Mouse (Mus musculus) lung, embryonic 16.5 days (tissue): ENCODE results near the gene Focad. TPM values are rescaled to one million over a fixed set of nuclear protein-coding genes. Genes with fewer than 3 reads are reported as not detected.

Experiments used
- ATAC-seq: fragments of 200-750 bp; cut with Nextera tagmentation; 2 replicates; pipeline ENCODE4 v1.8.0; 2017; ENCODE audit warnings: low read depth, mild to moderate bottlenecking, moderate library complexity
- H3K27ac ChIP-seq: fragments of 300-500 bp; sonication (generic); 2 replicates; pipeline ENCODE4 v1.5.1; 2014; ENCODE audit warnings: mild to moderate bottlenecking, control low read depth, low read length
- H3K27me3 ChIP-seq: fragments of 300-500 bp; sonication (generic); 2 replicates; pipeline ENCODE4 v1.6.1; 2014; ENCODE audit warnings: low read depth, low read length, mixed read lengths; ENCODE audit not compliant: control insufficient read depth, insufficient read depth
- H3K36me3 ChIP-seq: fragments of 300-500 bp; sonication (generic); 2 replicates; pipeline ENCODE4 v1.6.1; 2014; ENCODE audit warnings: low read length; ENCODE audit not compliant: control insufficient read depth, insufficient read depth
- H3K4me1 ChIP-seq: fragments of 300-500 bp; sonication (generic); replicated peaks from 2 replicates; pipeline ENCODE4 v1.6.1; 2014; ENCODE audit warnings: low read length, mixed read lengths; ENCODE audit not compliant: control insufficient read depth, insufficient read depth
- H3K4me2 ChIP-seq: fragments of 300-500 bp; sonication (generic); 2 replicates; pipeline ENCODE4 v1.6.1; 2014; ENCODE audit warnings: low read depth, low read length, control low read depth
- H3K4me3 ChIP-seq: fragments of 300-500 bp; sonication (generic); 2 replicates; pipeline ENCODE4 v1.5.1; 2014; ENCODE audit warnings: mild to moderate bottlenecking, low read length, control low read depth
- H3K9ac ChIP-seq: fragments of 300-500 bp; sonication (generic); 2 replicates; pipeline ENCODE4 v1.6.1; 2014; ENCODE audit warnings: low read length, control low read depth
- H3K9me3 ChIP-seq: fragments of 300-500 bp; sonication (generic); 2 replicates; pipeline ENCODE4 v1.6.1; 2016; ENCODE audit warnings: low read length; ENCODE audit not compliant: control insufficient read depth
- WGBS: fragments of 180-500 bp; shearing (Covaris S2); extraction: QIAGEN DNeasy Blood & Tissue Kit; methylation state at CpG from one replicate; pipeline ENCODE4 v1.1.7; 2014; 5-methylcytosine and 5-hydroxymethylcytosine counted together
- polyA plus RNA-seq: library from polyadenylated mRNA; unstranded; fragments of >200 nt; fragmentation: Nextera tagmentation; extraction: Ambion mirVana; gene quantifications from 2 replicates; pipeline ENCODE4 v1.2.1, GENCODE M21; 2015

Gene Focad
- polyA plus RNA-seq, 1 experiment from 2014 or later: 15.1 TPM

DNA sequence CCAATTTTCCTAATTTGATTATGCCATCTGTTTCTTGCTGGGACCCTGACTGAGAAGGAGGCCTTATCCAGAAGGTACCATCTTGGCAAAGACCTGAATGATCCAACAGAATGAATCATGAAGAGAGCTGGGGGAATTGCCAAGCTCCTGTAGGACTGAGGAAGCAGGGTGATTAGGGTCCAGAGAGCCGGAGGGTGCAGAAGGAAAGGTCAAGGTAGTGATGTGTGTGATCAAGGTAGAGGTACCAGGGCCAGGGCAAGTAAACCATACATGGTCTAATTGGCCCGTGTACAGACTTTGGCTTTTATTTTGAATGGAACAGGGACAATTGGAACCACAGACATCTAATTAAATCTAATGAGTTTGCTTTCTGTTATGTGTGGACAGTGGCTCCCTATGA is 4.1 kb upstream of the Focad start:
- WGBS: 79% methylated on average over 2 of the region's 2 CpGs
- no peaks in the 10 kb centered on the region for H3K36me3 ChIP-seq
- no peak for ATAC-seq
- H3K27me3 ChIP-seq: no peaks in the 10 kb centered on the region
- no peak overlapping the region for H3K4me3 ChIP-seq
- H3K9ac ChIP-seq: no peak overlapping the region
- H3K4me2 ChIP-seq: no peak overlapping the region
- peaks cover 7% of the 10 kb centered on the region for H3K4me1 ChIP-seq
- H3K27ac ChIP-seq: no peak overlapping the region
- no peaks in the 10 kb centered on the region for H3K9me3 ChIP-seq

- Histone ChIP-seq H3K36me3 (no peaks in the 10 kb centered on the region), H3K9ac (peak overlapping the region; percentile 82), H3K4me3 (peak overlapping the region; percentile 84), H3K9me3 (no peaks in the 10 kb centered on the region), H3K4me1 (peaks cover 7% of the 10 kb centered on the region), H3K4me2 (peak overlapping the region; percentile 98), H3K27me3 (no peaks in the 10 kb centered on the region), H3K27ac (peak overlapping the region; percentile 39)
- peak; percentile 66 for ATAC-seq
- 2% methylated on average over 30 of the region's 30 CpGs for WGBS
These were observed 465 bp downstream of the Focad start for GRCm38 (mm10) chr4:88094768-88095420.

- Histone ChIP-seq H3K4me2 (no peak overlapping the region), H3K4me3 (no peak overlapping the region), H3K27ac (no peak overlapping the region), H3K9me3 (no peaks in the 10 kb centered on the region), H3K4me1 (peaks cover 7% of the 10 kb centered on the region), H3K9ac (no peak overlapping the region), H3K27me3 (no peaks in the 10 kb centered on the region), H3K36me3 (no peaks in the 10 kb centered on the region)
- 70% methylated on average over 2 of the region's 2 CpGs for WGBS
- ATAC-seq: no peak
These were observed 1.3 kb downstream of the Focad start for GRCm38 (mm10) chr4:88095693-88096092.

GRCm38 (mm10) chr4:88108585-88108984 is 14.2 kb downstream of the Focad start:
- 61% methylated on average over 3 of the region's 3 CpGs for WGBS
- Histone ChIP-seq H3K4me2 (no peak overlapping the region), H3K27me3 (no peaks in the 10 kb centered on the region), H3K9me3 (no peaks in the 10 kb centered on the region), H3K9ac (no peak overlapping the region), H3K4me3 (no peak overlapping the region), H3K27ac (no peak overlapping the region), H3K4me1 (no peaks in the 10 kb centered on the region), H3K36me3 (no peaks in the 10 kb centered on the region)
- ATAC-seq: no peak

DNA sequence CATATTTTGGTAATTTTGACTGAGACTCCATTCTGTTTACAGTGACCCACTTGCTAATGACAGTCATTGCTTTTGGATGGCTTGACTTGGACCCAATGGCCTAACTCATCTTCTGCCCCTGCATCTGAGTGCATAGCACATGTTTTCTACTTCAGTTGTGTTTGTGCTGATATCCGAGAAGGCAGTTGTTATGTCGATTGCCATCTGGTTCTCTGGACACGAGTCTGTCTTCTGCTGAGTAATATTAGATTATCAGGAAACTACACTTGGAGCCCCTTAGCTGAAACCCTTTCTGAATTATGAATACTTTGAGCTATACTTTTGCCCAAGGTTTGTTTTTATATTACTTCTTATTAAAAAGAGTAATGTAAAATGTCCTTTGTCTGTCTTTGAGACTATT is 22.9 kb downstream of the Focad start:
- H3K27ac ChIP-seq: no peak overlapping the region
- H3K36me3 ChIP-seq: no peaks in the 10 kb centered on the region
- H3K27me3 ChIP-seq: no peaks in the 10 kb centered on the region
- no peak for ATAC-seq
- 55% methylated on average over 3 of the region's 3 CpGs for whole genome bisulfite sequencing
- H3K4me1 ChIP-seq: no peaks in the 10 kb centered on the region
- H3K9ac ChIP-seq: no peak overlapping the region
- H3K4me3 ChIP-seq: no peak overlapping the region
- no peak overlapping the region for H3K4me2 ChIP-seq
- H3K9me3 ChIP-seq: no peaks in the 10 kb centered on the region

GRCm38 (mm10) chr4:88117942-88118341 is 23.5 kb downstream of the Focad start:
- Histone ChIP-seq H3K4me2 (no peak overlapping the region), H3K4me3 (no peak overlapping the region), H3K36me3 (no peaks in the 10 kb centered on the region), H3K27ac (no peak overlapping the region), H3K27me3 (no peaks in the 10 kb centered on the region), H3K9ac (no peak overlapping the region), H3K9me3 (no peaks in the 10 kb centered on the region), H3K4me1 (no peaks in the 10 kb centered on the region)
- no peak for ATAC-seq

- ATAC-seq: no peak
- Histone ChIP-seq H3K9me3 (no peaks in the 10 kb centered on the region), H3K27ac (no peak overlapping the region), H3K4me3 (no peak overlapping the region), H3K4me2 (no peak overlapping the region), H3K27me3 (no peaks in the 10 kb centered on the region), H3K4me1 (no peaks in the 10 kb centered on the region), H3K9ac (no peak overlapping the region), H3K36me3 (no peaks in the 10 kb centered on the region)
- WGBS: 80% methylated on average over 5 of the region's 5 CpGs
These were observed 24.4 kb downstream of the Focad start for GRCm38 (mm10) chr4:88118750-88119395.

GRCm38 (mm10) chr4:88120091-88120490 is 25.7 kb downstream of the Focad start:
- Histone ChIP-seq H3K9ac (no peak overlapping the region), H3K27ac (no peak overlapping the region), H3K4me3 (no peak overlapping the region), H3K9me3 (no peaks in the 10 kb centered on the region), H3K4me1 (no peaks in the 10 kb centered on the region), H3K27me3 (no peaks in the 10 kb centered on the region), H3K36me3 (no peaks in the 10 kb centered on the region), H3K4me2 (no peak overlapping the region)
- ATAC-seq: no peak

GRCm38 (mm10) chr4:88122472-88122871 is 28.0 kb downstream of the Focad start:
- WGBS: 88% methylated on average over 3 of the region's 3 CpGs
- H3K27ac ChIP-seq: no peak overlapping the region
- no peak overlapping the region for H3K9ac ChIP-seq
- H3K4me2 ChIP-seq: no peak overlapping the region
- H3K9me3 ChIP-seq: no peaks in the 10 kb centered on the region
- H3K4me3 ChIP-seq: no peak overlapping the region
- no peaks in the 10 kb centered on the region for H3K4me1 ChIP-seq
- no peaks in the 10 kb centered on the region for H3K36me3 ChIP-seq
- ATAC-seq: no peak
- H3K27me3 ChIP-seq: no peaks in the 10 kb centered on the region
